Mouse (Mus musculus): ENCODE results near the gene Sun2.

- no peak for TF ChIP-seq CTCF (conservative IDR thresholded peaks at IDR 0.05; ENCODE audit: insufficient read depth, insufficient read length, low read depth, low read length)
- no peak for TF ChIP-seq POLR2A (IDR thresholded peaks at IDR 0.05; ENCODE audit: low read depth, low read length)
These were observed 42.7 kb upstream of the Sun2 start for GRCm38 (mm10) chr15:79785056-79785455.
